Mouse (Mus musculus) myocyte (in vitro differentiated cells): Measurements from ENCODE around the gene Tmem205.

Experiments
- CEBPB ChIP-seq: IDR thresholded peaks from 2 replicates; pipeline ENCODE4 v1.6.1; 2011; ENCODE audit warnings: mild to moderate bottlenecking, moderate library complexity; ENCODE audit not compliant: poor library complexity, insufficient read depth, severe bottlenecking
- E2F4 ChIP-seq: IDR thresholded peaks from one replicate; pipeline ENCODE4 v1.6.1; 2011; ENCODE audit warnings: mild to moderate bottlenecking, control low read depth, moderate library complexity; ENCODE audit not compliant: insufficient read depth
- MAX ChIP-seq: IDR thresholded peaks from one replicate; pipeline ENCODE4 v1.6.1; 2011; ENCODE audit warnings: low read depth, mild to moderate bottlenecking, control low read depth
- MYOD1 ChIP-seq, 3 experiments: IDR thresholded peaks; one replicate each; pipeline ENCODE4 v1.6.1; 2011; ENCODE audit warnings: control low read depth in 2 of 3, low read depth in 2 of 3, mild to moderate bottlenecking in 2 of 3, moderate library complexity in 1 of 3; ENCODE audit not compliant: insufficient read length in 2 of 3, control insufficient read depth in 1 of 3
- POLR2A ChIP-seq: IDR thresholded peaks from one replicate; pipeline ENCODE4 v1.6.1; 2011; ENCODE audit warnings: low read depth, mild to moderate bottlenecking, control low read depth, moderate library complexity; ENCODE audit not compliant: insufficient read length
- POLR2AphosphoS2 ChIP-seq: IDR thresholded peaks from one replicate; pipeline ENCODE4 v1.6.1; 2011; ENCODE audit warnings: low read depth, control low read depth; ENCODE audit not compliant: insufficient read length
- TCF12 ChIP-seq: IDR thresholded peaks from one replicate; pipeline ENCODE4 v1.6.1; 2011; ENCODE audit warnings: mild to moderate bottlenecking, control low read depth; ENCODE audit not compliant: poor library complexity, insufficient read depth, severe bottlenecking
- TCF3 ChIP-seq: IDR thresholded peaks from one replicate; pipeline ENCODE4 v1.6.1; 2011; ENCODE audit warnings: low read depth, control low read depth; ENCODE audit not compliant: insufficient read length
- USF1 ChIP-seq: IDR thresholded peaks from one replicate; pipeline ENCODE4 v1.6.1; 2011; ENCODE audit warnings: low read depth, mild to moderate bottlenecking, control low read depth, moderate library complexity

- no peak for TF ChIP-seq USF1
- no peak for TF ChIP-seq TCF12
- TF ChIP-seq MAX: no peak
- peak; percentile 23 for TF ChIP-seq POLR2A
- no peak for TF ChIP-seq MYOD1 (IDR thresholded peaks at IDR 0.05; ENCODE audit: control insufficient read depth in 1 of 3, insufficient read length in 2 of 3, low read depth in 2 of 3)
- TF ChIP-seq CEBPB: no peak
- TF ChIP-seq TCF3: no peak
- no peak for TF ChIP-seq E2F4
- TF ChIP-seq POLR2AphosphoS2: no peak
Observed at GRCm38 (mm10) chr9:21901223-21901820, 26.0 kb downstream of the Tmem205 start.
